Mouse (Mus musculus): Measurements from ENCODE around the gene Ncoa3. TPM values are rescaled to one million over a fixed set of nuclear protein-coding genes. Genes with fewer than 3 reads are reported as not detected.

Ncoa3 gene
- polyA plus RNA-seq, 1 experiment: 25.2 TPM

- Histone ChIP-seq H3K4me3 (replicated peaks; ENCODE audit: control insufficient read depth, low read depth, low read length) (no peak overlapping the region), H3K4me1 (ENCODE audit: control insufficient read depth, insufficient read depth, low read length) (peaks cover 1% of the 10 kb centered on the region; the same call in 1 of the 2 replicates), H3K27ac (ENCODE audit: control insufficient read depth, insufficient read depth, low read depth, low read length, poor library complexity) (no peak overlapping the region)
- WGBS: 90% methylated on average over 7 of the region's 7 CpGs
- TF ChIP-seq POLR2A (IDR thresholded peaks at IDR 0.05; ENCODE audit: borderline replicate concordance, control insufficient read depth, low read depth, low read length): no peak
- TF ChIP-seq CTCF (IDR thresholded peaks at IDR 0.05; ENCODE audit: control insufficient read depth, insufficient read depth, low read length): no peak
Observed at GRCm38 (mm10) chr2:166048852-166049251, 56.4 kb downstream of the Ncoa3 start.

DNA sequence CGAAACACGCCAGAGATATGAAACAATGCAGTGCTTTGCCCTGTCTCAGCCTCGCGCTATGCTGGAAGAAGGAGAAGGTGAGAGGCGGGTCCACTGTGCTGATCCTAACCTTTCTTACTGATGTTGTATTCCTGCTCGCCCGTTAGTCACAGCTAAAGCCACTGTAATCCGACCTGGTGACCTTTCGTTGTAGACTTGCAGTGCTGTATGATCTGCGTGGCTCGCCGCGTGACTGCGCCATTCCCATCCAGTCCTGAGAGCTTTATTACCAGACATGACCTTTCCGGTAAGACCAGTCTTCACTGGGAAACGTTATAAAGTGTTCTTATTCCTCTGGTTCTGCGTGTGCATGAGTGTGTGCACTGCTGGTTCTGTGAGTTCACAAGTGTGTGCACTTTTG is 59.0 kb downstream of the Ncoa3 start:
- no peaks in the 10 kb centered on the region for H3K4me1 ChIP-seq (ENCODE audit: control insufficient read depth, insufficient read depth, low read length)
- no peak overlapping the region for H3K4me3 ChIP-seq (replicated peaks; ENCODE audit: control insufficient read depth, low read depth, low read length)
- TF ChIP-seq CTCF (IDR thresholded peaks at IDR 0.05; ENCODE audit: control insufficient read depth, insufficient read depth, low read length) (no peak), POLR2A (IDR thresholded peaks at IDR 0.05; ENCODE audit: borderline replicate concordance, control insufficient read depth, low read depth, low read length) (no peak)
- 93% methylated on average over 17 of the region's 17 CpGs for WGBS
- H3K27ac ChIP-seq (ENCODE audit: control insufficient read depth, insufficient read depth, low read depth, low read length, poor library complexity): no peak overlapping the region

- Histone ChIP-seq H3K4me3 (replicated peaks; ENCODE audit: control insufficient read depth, low read depth, low read length) (no peak overlapping the region), H3K27ac (ENCODE audit: control insufficient read depth, insufficient read depth, low read depth, low read length, poor library complexity) (no peak overlapping the region), H3K4me1 (ENCODE audit: control insufficient read depth, insufficient read depth, low read length) (no peaks in the 10 kb centered on the region)
- TF ChIP-seq CTCF (IDR thresholded peaks at IDR 0.05; ENCODE audit: control insufficient read depth, insufficient read depth, low read length) (no peak), POLR2A (IDR thresholded peaks at IDR 0.05; ENCODE audit: borderline replicate concordance, control insufficient read depth, low read depth, low read length) (no peak)
- WGBS: 89% methylated on average over 7 of the region's 7 CpGs
Observed at GRCm38 (mm10) chr2:166051966-166052365, 59.5 kb downstream of the Ncoa3 start.

DNA sequence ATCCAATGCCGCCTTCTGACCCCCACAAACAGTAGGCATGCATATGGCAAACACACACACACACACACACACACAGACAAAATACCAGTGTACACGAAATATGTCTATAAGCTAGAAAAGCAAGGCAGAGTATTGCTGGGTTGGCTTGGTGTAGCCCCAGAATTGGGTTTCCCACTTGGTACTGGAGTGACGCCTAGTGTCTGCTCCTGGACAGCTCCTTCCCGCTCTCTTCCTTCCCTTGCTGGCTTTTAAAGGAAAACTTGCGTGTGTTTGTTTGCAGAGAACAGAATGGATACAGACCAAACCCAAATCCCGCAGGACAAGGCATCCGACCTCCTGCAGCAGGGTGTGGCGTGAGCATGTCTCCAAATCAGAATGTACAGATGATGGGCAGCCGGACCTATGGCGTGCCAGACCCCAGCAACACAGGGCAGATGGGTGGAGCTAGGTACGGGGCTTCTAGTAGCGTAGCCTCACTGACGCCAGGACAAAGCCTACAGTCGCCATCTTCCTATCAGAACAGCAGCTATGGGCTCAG is 61.6 kb downstream of the Ncoa3 start:
- 85% methylated on average over 14 of the region's 14 CpGs for WGBS
- Histone ChIP-seq H3K4me1 (ENCODE audit: control insufficient read depth, insufficient read depth, low read length) (no peaks in the 10 kb centered on the region; the same call in 1 of the 2 replicates), H3K27ac (ENCODE audit: control insufficient read depth, insufficient read depth, low read depth, low read length, poor library complexity) (no peak overlapping the region), H3K4me3 (replicated peaks; ENCODE audit: control insufficient read depth, low read depth, low read length) (no peak overlapping the region)
- TF ChIP-seq POLR2A (IDR thresholded peaks at IDR 0.05; ENCODE audit: borderline replicate concordance, control insufficient read depth, low read depth, low read length): no peak
- no peak for TF ChIP-seq CTCF (IDR thresholded peaks at IDR 0.05; ENCODE audit: control insufficient read depth, insufficient read depth, low read length)

- Histone ChIP-seq H3K4me1 (ENCODE audit: control insufficient read depth, insufficient read depth, low read length) (no peaks in the 10 kb centered on the region; the same call in 1 of the 2 replicates), H3K4me3 (replicated peaks; ENCODE audit: control insufficient read depth, low read depth, low read length) (no peak overlapping the region), H3K27ac (ENCODE audit: control insufficient read depth, insufficient read depth, low read depth, low read length, poor library complexity) (no peak overlapping the region)
- 79% methylated on average over 7 of the region's 7 CpGs for WGBS
- TF ChIP-seq CTCF (IDR thresholded peaks at IDR 0.05; ENCODE audit: control insufficient read depth, insufficient read depth, low read length): peak; percentile 62
- TF ChIP-seq POLR2A (IDR thresholded peaks at IDR 0.05; ENCODE audit: borderline replicate concordance, control insufficient read depth, low read depth, low read length): no peak
Observed at GRCm38 (mm10) chr2:166059684-166060423, 67.4 kb downstream of the Ncoa3 start.

DNA sequence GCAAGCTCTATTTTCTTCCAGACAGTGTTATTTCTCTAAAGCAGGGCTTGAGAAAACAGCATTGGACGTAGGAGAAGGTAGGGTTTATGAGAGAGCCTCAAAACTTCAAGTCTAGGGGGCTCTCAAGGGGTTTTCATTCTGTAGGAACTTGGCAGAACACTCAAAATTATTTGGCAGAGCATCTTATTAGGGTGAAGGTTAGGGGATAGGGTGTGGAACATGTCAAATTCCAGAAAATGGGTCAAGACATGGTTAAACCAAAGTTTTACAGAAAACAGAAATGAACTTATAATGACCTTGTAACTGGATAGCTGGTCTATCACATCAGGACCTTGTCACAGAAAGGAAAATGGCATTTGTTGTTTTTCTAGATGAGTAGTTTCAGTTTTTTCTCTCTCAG is 69.6 kb downstream of the Ncoa3 start:
- WGBS: 78% methylated on average over 1 of the region's 1 CpGs
- no peaks in the 10 kb centered on the region; the same call in 1 of the 2 replicates for H3K4me1 ChIP-seq (ENCODE audit: control insufficient read depth, insufficient read depth, low read length)
- no peak overlapping the region for H3K4me3 ChIP-seq (replicated peaks; ENCODE audit: control insufficient read depth, low read depth, low read length)
- no peak for TF ChIP-seq CTCF (IDR thresholded peaks at IDR 0.05; ENCODE audit: control insufficient read depth, insufficient read depth, low read length)
- no peak for TF ChIP-seq POLR2A (IDR thresholded peaks at IDR 0.05; ENCODE audit: borderline replicate concordance, control insufficient read depth, low read depth, low read length)
- H3K27ac ChIP-seq (ENCODE audit: control insufficient read depth, insufficient read depth, low read depth, low read length, poor library complexity): no peak overlapping the region

DNA sequence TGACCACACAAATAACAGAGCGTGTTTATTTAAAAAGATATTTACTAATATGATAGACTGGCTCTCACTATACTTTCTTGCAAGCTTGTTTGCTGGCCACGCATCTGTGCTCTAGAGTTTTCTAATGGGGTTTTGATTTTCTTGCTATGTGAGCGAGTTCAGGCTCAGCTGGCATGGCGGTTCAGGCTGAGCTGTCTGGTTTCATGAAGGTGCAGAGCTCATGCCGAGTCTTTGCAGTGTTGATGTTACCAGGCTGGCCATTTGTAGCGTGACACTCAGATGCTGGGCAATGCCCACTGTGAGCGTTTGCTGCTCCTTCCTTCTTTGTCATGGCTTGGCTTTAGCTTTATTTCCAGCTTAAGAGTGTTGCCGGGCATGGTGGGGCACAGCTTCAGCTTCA is 70.0 kb downstream of the Ncoa3 start:
- Histone ChIP-seq H3K4me3 (replicated peaks; ENCODE audit: control insufficient read depth, low read depth, low read length) (no peak overlapping the region), H3K4me1 (ENCODE audit: control insufficient read depth, insufficient read depth, low read length) (no peaks in the 10 kb centered on the region), H3K27ac (ENCODE audit: control insufficient read depth, insufficient read depth, low read depth, low read length, poor library complexity) (no peak overlapping the region)
- TF ChIP-seq POLR2A (IDR thresholded peaks at IDR 0.05; ENCODE audit: borderline replicate concordance, control insufficient read depth, low read depth, low read length): no peak
- TF ChIP-seq CTCF (IDR thresholded peaks at IDR 0.05; ENCODE audit: control insufficient read depth, insufficient read depth, low read length): no peak
- whole genome bisulfite sequencing: 86% methylated on average over 8 of the region's 8 CpGs

- WGBS: 83% methylated on average over 4 of the region's 4 CpGs
- Histone ChIP-seq H3K4me3 (replicated peaks; ENCODE audit: control insufficient read depth, low read depth, low read length) (no peak overlapping the region), H3K4me1 (ENCODE audit: control insufficient read depth, insufficient read depth, low read length) (no peaks in the 10 kb centered on the region; the same call in 1 of the 2 replicates), H3K27ac (ENCODE audit: control insufficient read depth, insufficient read depth, low read depth, low read length, poor library complexity) (no peak overlapping the region)
- no peak for TF ChIP-seq CTCF (IDR thresholded peaks at IDR 0.05; ENCODE audit: control insufficient read depth, insufficient read depth, low read length)
- no peak for TF ChIP-seq POLR2A (IDR thresholded peaks at IDR 0.05; ENCODE audit: borderline replicate concordance, control insufficient read depth, low read depth, low read length)
Observed at GRCm38 (mm10) chr2:166066434-166066833, 74.0 kb downstream of the Ncoa3 start.
